Mouse (Mus musculus): ENCODE data around the gene Tmem190. TPM values are rescaled to one million over a fixed set of nuclear protein-coding genes. Genes with fewer than 3 reads are reported as not detected.

The Tmem190 gene
- polyA plus RNA-seq, 1 experiment = not detected

DNA sequence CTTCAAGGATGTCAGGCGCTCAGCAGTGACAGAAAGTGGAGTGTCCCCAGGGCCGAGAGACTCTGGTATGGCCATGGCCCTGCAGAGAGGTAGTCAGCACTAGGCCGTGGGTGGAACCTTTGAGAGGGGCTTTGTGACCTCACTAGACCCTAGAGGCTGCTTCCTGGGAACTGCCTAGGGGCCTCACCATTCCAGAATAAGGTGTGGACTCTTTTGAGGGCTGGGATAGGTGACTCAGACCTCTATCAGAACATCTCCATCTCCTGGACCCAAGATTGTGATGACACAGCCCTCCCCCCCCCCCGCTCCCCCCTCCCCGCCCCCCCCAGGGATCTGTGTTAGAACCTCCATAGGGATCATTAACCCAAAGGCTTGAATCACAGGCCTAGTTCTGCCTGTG is 11.5 kb upstream of the Tmem190 start, which contains the start of gene Fam71e2:
Gene Fam71e2 (minus strand): TSS at position 101 of the 400 bp plus-strand sequence.
- H3K36me3 ChIP-seq (ENCODE audit: control insufficient read depth, insufficient read depth, low read length) = no peaks in the 10 kb centered on the region
- no peak within 1 kb of the TSS for H3K27ac ChIP-seq (ENCODE audit: insufficient read depth, low read length)
- H3K4me3 ChIP-seq (ENCODE audit: extremely low read depth, insufficient read depth, insufficient read length) = no peak within 1 kb of the TSS
- no peak for DNase-seq (ENCODE audit: low read depth in 1 of 2, low spot score in 2 of 2)
- 75% methylated on average over 5 of the region's 5 CpGs for WGBS
- H3K4me1 ChIP-seq (ENCODE audit: control insufficient read depth, insufficient read depth, insufficient read length) = no peaks in the 10 kb centered on the region
- no peak for TF ChIP-seq CTCF (IDR thresholded peaks at IDR 0.05; ENCODE audit: extremely low read depth, insufficient read depth, insufficient read length, insufficient replicate concordance)
- no peak for TF ChIP-seq POLR2A (IDR thresholded peaks at IDR 0.05; ENCODE audit: low read depth, low read length)
- H3K27me3 ChIP-seq (ENCODE audit: control insufficient read depth, insufficient read depth, low read length) = peaks cover 4% of the 10 kb centered on the region

GRCm38 (mm10) chr7:4776131-4776530 is 6.6 kb upstream of the Tmem190 start:
- DNase-seq (ENCODE audit: low read depth in 1 of 2, low spot score in 2 of 2) = no peak
- H3K4me3 ChIP-seq (ENCODE audit: extremely low read depth, insufficient read depth, insufficient read length) = no peak overlapping the region
- no peaks in the 10 kb centered on the region for H3K4me1 ChIP-seq (ENCODE audit: control insufficient read depth, insufficient read depth, insufficient read length)
- peaks cover 17% of the 10 kb centered on the region for H3K27me3 ChIP-seq (ENCODE audit: control insufficient read depth, insufficient read depth, low read length)
- WGBS = 61% methylated on average over 10 of the region's 10 CpGs
- no peaks in the 10 kb centered on the region for H3K36me3 ChIP-seq (ENCODE audit: control insufficient read depth, insufficient read depth, low read length)
- no peak for TF ChIP-seq POLR2A (IDR thresholded peaks at IDR 0.05; ENCODE audit: low read depth, low read length)
- no peak for TF ChIP-seq CTCF (IDR thresholded peaks at IDR 0.05; ENCODE audit: extremely low read depth, insufficient read depth, insufficient read length, insufficient replicate concordance)
- no peak overlapping the region for H3K27ac ChIP-seq (ENCODE audit: insufficient read depth, low read length)

GRCm38 (mm10) chr7:4776861-4777830 is 5.6 kb upstream of the Tmem190 start:
- peaks cover 17% of the 10 kb centered on the region for H3K27me3 ChIP-seq (ENCODE audit: control insufficient read depth, insufficient read depth, low read length)
- no peak overlapping the region for H3K27ac ChIP-seq (ENCODE audit: insufficient read depth, low read length)
- WGBS = 3% methylated on average over 37 of the region's 56 CpGs
- H3K36me3 ChIP-seq (ENCODE audit: control insufficient read depth, insufficient read depth, low read length) = no peaks in the 10 kb centered on the region
- no peaks in the 10 kb centered on the region for H3K4me1 ChIP-seq (ENCODE audit: control insufficient read depth, insufficient read depth, insufficient read length)
- peak overlapping the region; percentile 52; the same call in 1 of the 2 replicates for H3K4me3 ChIP-seq (ENCODE audit: extremely low read depth, insufficient read depth, insufficient read length)
- no peak for DNase-seq (ENCODE audit: low read depth in 1 of 2, low spot score in 2 of 2)
- TF ChIP-seq CTCF (IDR thresholded peaks at IDR 0.05; ENCODE audit: extremely low read depth, insufficient read depth, insufficient read length, insufficient replicate concordance) (no peak), POLR2A (IDR thresholded peaks at IDR 0.05; ENCODE audit: low read depth, low read length) (no peak)

DNA sequence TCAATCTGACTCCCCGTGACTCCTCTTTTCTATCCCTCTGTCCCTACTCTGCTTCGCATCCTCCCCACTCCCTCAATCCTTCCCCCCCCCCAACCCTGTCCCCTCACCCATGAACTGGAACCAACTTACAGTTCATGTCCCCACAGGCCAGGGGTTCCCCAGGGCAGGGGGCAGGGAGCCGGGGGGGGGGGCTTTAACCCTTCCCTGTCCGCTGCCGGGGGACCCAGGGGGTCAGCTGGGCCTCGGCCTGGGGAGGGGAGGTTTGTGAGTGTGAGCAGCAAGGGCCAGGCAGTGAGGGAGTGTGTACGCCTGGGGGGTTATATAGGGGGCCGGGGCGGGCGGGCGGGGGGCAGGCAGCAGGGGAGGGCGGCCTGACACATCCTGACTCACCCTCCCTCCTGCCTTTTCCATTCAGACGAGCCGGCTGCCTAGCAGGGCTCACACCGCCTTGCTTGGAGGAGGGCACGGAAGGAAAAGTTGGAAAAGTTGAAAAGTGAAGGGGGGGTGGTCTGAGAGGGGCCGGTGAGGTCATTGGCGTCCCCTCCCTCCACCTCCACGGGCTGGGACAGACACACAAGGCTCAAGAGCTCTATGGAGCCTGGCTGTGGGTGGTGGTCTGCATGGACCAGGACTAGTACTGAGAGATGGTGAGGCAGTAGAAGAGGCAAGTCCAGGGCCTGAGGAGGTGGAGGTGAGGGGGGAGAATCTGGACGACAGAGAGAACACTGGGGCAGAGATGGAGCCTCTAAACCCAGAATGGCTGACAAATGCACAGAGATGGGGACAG is 4.7 kb upstream of the Tmem190 start:
- Histone ChIP-seq H3K27me3 (ENCODE audit: control insufficient read depth, insufficient read depth, low read length) (peaks cover 17% of the 10 kb centered on the region), H3K27ac (ENCODE audit: insufficient read depth, low read length) (no peak overlapping the region), H3K4me3 (ENCODE audit: extremely low read depth, insufficient read depth, insufficient read length) (no peak overlapping the region), H3K36me3 (ENCODE audit: control insufficient read depth, insufficient read depth, low read length) (no peaks in the 10 kb centered on the region), H3K4me1 (ENCODE audit: control insufficient read depth, insufficient read depth, insufficient read length) (no peaks in the 10 kb centered on the region)
- 51% methylated on average over 20 of the region's 20 CpGs for WGBS
- TF ChIP-seq CTCF (IDR thresholded peaks at IDR 0.05; ENCODE audit: extremely low read depth, insufficient read depth, insufficient read length, insufficient replicate concordance) (no peak), POLR2A (IDR thresholded peaks at IDR 0.05; ENCODE audit: low read depth, low read length) (no peak)
- no peak for DNase-seq (ENCODE audit: low read depth in 1 of 2, low spot score in 2 of 2)

- no peaks in the 10 kb centered on the region for H3K4me1 ChIP-seq (ENCODE audit: control insufficient read depth, insufficient read depth, insufficient read length)
- H3K27ac ChIP-seq (ENCODE audit: insufficient read depth, low read length) = no peak overlapping the region
- no peak overlapping the region for H3K4me3 ChIP-seq (ENCODE audit: extremely low read depth, insufficient read depth, insufficient read length)
- 11% methylated on average over 5 of the region's 5 CpGs for WGBS
- H3K27me3 ChIP-seq (ENCODE audit: control insufficient read depth, insufficient read depth, low read length) = peaks cover 14% of the 10 kb centered on the region
- TF ChIP-seq CTCF (IDR thresholded peaks at IDR 0.05; ENCODE audit: extremely low read depth, insufficient read depth, insufficient read length, insufficient replicate concordance) (no peak), POLR2A (IDR thresholded peaks at IDR 0.05; ENCODE audit: low read depth, low read length) (no peak)
- no peak for DNase-seq (ENCODE audit: low read depth in 1 of 2, low spot score in 2 of 2)
- H3K36me3 ChIP-seq (ENCODE audit: control insufficient read depth, insufficient read depth, low read length) = no peaks in the 10 kb centered on the region
Measured at GRCm38 (mm10) chr7:4779921-4780320, 2.8 kb upstream of the Tmem190 start.

DNA sequence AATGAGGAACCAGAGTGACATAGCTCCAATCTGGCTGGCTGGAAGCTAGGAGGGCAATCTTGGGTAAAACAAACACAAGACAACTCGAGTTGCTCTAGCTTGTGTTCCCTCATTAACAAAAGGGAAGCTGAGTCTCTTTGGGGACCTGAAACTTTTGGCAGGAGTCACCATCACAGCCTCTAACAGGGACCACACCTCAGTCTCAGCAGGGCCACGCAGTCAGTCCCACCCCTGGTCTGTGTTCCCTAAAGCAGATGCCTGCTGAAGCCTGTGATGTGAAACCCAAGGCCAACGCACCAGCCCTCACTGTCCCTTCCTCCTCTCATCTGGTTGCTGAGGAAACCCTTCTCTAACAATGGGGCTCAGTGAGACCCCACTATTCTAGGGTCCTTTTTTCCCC is 607 bp upstream of the Tmem190 start:
- peaks cover 7% of the 10 kb centered on the region for H3K27me3 ChIP-seq (ENCODE audit: control insufficient read depth, insufficient read depth, low read length)

More for the DNA sequence above, 607 bp upstream of the Tmem190 start:
- Histone ChIP-seq H3K4me1 (ENCODE audit: control insufficient read depth, insufficient read depth, insufficient read length) (no peaks in the 10 kb centered on the region), H3K27ac (ENCODE audit: insufficient read depth, low read length) (no peak overlapping the region), H3K4me3 (ENCODE audit: extremely low read depth, insufficient read depth, insufficient read length) (no peak overlapping the region), H3K36me3 (ENCODE audit: control insufficient read depth, insufficient read depth, low read length) (no peaks in the 10 kb centered on the region)
- WGBS = 37% methylated on average over 3 of the region's 3 CpGs
- no peak for TF ChIP-seq POLR2A (IDR thresholded peaks at IDR 0.05; ENCODE audit: low read depth, low read length)
- DNase-seq (ENCODE audit: low read depth in 1 of 2, low spot score in 2 of 2) = no peak

Measured in spleen, adult 2 months (tissue).